Mouse (Mus musculus) liver, adult 2 months (tissue): ENCODE data around the gene Dzip1l.

Source experiments
- CTCF ChIP-seq: fragments of 200-500 bp; IDR thresholded peaks from 2 replicates; pipeline ENCODE4 v1.5.1; 2011; ENCODE audit warnings: low read depth, low read length, control low read depth
- POLR2A ChIP-seq: fragments of 200-500 bp; IDR thresholded peaks from 2 replicates; pipeline ENCODE4 v1.6.1; 2011; ENCODE audit warnings: low read length, control low read depth; ENCODE audit not compliant: insufficient read depth; ENCODE audit errors: extremely low read depth

DNA sequence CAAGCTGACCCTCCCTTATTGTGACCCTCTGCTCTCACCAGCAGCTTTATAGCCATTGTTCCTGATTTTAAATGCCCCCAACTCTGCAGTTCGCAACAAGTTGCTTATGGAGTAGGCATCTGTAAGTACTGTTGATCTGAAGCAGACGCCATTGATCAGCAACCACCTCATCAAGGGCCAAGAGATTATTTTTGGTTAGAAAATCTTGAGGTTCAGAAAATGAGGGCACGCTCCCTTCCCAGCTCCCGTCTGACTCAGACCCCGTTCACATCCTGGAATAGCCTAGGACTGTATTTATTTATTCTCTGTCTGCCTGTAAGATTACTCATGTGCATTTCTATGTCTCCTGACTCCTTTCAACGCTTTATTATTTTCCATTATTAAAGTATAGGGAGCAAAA, 16.1 kb downstream of the Dzip1l start:
- TF ChIP-seq CTCF, result no peak
- TF ChIP-seq POLR2A, result no peak
